Mouse (Mus musculus) frontal cortex, postnatal 10 days (tissue): Measurements from ENCODE around the gene Trp53i11.
A peak's percentile ranks its signal among the peaks of the same experiment; 100 is the strongest.

Experiments
- DNase-seq, 2 experiments: peaks; one replicate each; pipeline ENCODE4 v3.0.0; 2022; ENCODE audit warnings: low spot score in 2 of 2, mixed read lengths in 1 of 2

The Trp53i11 gene

DNA sequence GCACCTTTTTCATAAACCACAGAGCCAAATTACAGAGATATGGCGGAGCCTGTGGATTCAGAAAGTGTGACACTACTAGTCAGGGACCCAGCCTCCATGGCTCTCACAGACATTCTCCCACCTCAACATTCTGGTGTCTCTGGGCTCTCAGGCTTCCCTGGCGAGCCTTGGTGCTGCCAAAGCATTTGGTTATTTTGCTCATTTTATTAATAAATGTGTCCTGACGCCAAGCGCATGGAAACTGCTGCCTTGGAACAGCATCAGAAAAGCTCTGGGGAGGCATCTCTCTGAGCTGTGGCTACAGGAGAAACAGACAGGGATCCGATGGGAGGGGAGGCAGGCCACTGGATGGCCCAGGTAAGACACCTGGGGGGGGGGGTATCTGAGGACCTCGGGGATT, 15.4 kb upstream of the Trp53i11 start:
- no peak for DNase-seq

DNA sequence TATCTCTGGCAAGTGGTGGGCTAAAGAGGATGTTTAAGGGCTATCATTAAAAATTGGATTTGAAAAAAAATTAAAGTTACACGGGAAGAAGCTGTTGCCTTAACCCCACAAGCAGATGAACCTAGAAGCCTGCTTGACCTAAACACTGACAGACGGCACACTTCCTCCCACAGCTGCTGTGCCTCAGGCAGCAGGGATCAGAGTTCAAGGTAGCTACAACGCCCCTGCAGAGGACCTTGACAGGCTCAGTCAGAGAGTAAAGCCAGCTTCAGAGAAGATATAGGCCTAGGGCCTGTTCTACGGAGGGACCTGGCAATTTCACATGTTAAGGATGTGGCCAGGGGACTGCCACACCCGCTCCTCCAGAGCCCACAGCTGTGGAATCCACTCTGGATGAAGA, 14.9 kb upstream of the Trp53i11 start:
- no peak for DNase-seq

DNA sequence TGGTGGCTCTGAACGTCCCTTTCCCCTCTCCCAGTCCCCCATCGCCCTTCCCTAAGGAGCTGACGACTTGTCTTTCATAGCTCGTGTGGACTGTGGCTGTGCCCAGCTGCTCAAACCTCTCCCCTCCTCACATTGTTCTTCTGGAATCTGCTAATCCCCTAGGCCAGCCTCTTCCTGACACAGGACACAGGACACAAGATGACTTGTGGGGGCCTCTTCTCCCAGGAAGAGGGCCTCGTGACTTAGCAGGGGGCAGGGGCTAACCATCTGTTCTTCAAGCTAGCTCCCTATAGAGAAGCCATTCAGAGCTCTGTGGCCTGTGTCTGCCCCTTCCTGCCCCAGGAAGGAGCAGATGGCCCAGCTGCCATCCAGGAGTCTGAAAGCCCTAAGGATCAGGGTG, 13.2 kb upstream of the Trp53i11 start:
- DNase-seq, result no peak

DNA sequence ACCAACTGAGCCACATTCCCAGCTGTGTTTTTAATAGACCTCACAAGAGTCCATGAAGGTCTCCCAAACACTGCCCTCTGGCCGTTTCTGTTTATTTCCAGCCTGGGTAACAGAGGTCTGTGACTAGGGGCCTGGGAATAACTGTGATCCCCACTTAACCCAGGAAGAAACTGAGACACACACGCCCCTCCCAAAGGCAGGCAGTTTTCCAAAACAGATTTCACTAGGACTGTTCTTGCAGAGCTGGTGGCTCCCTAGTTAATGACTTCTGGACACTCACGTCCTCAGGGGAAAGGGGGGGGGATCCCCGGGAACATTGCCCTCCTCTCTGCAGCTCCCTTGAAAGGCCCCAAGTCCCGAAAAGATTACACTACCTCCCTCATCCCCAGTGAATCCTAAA, 12.1 kb upstream of the Trp53i11 start:
- DNase-seq, result no peak

DNA sequence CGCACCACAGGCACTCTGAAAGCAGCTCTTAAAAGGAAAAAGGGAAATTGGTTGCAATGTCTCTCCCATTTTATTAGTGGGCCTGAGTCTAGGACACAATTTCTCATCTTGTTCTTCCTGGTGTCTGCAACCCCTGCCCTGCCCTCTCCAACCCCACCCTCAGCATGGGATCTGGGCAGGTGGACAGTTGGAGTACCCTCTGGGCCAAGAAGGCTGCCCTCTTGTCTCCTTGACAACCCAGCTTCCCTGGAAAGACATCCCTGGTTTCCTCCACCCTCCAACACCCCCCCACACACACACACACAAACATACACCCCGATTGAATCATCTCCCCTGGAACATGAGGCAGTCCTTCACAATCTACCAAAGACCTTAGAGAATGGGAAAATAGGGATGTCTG, 11.6 kb upstream of the Trp53i11 start:
- no peak for DNase-seq

DNA sequence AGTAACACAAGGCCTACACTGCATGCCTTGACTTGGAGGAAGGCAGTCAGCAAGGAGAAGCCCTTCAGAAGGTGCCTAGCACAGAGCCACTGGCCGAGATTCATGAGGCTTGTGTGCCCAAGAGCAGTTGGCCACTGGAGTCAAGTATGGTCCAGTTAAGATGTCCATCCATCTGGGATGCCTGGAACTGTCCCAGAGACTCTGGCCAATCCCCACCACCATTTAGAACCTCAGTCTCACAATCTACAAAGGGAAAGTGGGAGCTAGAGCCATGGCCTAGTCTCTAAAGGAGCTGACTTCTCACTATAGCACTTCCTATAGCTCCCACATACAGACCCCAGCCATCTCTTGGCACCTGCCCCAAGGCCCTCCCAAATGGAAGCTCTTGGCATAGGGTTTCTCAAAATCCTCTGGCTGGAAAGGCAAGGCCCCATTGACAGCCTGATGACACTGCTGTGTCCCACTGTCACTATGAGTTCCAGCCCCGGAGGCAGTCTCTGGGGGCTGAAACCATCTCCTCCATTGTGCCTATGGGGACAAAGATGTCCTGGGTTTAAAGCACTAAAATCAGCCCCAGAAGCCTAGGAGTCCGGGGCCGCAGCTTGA, 11.1 kb upstream of the Trp53i11 start:
- DNase-seq, result no peak

DNA sequence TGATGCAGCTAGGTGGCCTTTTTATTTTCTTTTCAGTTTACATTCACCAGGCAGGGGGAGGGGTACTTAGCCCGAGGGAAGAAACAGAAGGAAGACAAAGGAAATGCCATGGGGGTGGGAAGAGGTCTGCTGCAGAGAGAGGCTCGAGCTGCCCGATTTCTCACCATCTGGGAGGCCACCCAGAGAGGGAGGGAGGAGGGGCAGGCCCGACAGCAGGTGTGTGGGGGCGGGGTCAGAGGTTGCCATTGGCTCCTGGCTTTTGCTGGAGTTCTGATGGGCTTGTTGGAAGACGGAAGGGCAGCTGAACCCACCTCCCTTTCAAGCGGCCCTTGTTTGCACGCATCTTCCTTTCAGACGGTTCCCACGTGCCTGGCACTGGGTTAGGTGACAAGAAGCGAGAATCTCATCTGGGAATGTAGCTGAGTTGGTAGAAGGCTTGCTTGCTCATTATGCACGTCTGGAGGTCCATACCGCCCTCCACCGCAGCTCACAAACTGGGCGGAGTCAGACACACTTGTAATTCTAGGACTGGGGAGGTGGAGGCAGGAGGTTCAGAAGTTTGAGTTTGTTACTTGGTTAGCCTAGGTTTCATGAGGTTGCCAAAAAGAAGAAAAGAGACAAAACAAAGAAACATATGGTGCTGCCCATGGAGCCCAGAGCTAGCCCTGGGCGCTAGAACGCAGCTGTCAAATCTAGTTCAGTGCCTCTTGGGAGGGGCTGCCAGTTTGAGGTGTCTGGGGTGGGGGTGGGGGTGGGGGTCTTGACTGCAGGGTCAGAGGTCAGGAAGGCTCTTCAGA, 10.3 kb upstream of the Trp53i11 start:
- no peak for DNase-seq

DNA sequence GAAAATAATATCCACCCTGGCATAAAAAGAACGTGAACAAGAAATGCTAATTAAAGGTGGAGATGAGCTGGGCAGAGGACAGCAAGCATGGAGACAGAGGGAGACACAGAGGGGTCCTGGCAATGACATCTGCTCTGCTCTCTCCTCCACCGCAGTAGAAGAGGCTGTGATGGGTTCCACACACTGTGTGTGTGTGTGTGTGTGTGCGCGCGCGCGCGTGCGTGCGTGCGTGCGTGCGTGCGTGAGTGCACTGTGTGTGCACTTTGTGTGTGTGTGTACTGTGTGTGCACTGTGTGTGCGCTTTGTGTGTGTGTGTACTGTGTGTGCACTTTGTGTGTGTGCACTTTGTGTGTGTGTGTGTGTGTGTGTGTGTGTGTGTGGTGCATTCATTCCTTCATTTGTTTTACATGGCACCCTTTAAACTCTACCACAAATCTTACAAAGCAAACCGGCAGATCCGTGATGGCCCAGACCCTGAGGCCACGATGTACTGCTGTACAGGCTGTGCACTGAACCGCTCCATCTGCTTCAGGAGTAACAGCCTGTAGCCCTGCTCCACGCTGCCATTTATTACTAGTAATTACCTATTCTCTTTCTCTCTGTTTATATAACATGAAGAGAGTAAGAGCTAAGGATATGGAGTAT, 9.6 kb upstream of the Trp53i11 start:
- no peak for DNase-seq

DNA sequence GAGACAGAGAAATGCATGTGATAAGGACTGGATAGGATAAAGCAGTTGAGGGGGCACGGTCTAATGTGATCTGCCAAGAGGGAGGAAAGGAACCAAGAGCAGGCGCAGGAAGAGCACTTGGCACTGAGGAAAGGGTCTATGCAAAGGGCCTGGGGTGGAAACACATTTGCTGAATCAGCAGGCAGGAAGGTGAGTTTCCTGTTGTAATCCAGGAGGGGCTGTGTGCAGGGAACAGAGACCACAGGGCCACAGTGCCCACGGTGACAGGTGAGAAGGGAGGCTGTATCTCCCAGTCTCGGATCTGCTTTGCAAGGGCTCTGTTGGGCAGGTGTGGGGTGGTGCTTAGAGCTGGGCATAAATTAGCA, 9.1 kb upstream of the Trp53i11 start:
- no peak for DNase-seq

DNA sequence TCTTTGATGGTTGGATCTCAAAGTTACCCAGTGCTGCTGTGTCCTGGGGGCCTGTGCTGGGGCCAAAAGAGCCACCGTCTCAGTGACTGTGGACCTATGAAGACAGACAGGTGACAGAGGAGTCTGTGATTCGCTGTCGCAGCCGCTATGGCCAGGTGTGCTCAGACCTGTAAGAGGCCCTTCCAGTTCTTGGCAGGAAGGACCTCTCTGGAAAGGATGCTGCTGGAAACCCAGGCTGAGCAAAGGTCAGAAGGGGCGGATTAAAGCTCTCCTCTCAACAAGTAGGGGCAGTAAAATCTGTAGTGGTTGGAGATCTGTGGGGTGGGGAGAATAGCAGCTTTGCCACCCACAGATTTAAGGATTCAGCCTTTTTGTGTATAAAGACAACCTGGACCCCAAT, 7.7 kb upstream of the Trp53i11 start:
- no peak for DNase-seq

DNA sequence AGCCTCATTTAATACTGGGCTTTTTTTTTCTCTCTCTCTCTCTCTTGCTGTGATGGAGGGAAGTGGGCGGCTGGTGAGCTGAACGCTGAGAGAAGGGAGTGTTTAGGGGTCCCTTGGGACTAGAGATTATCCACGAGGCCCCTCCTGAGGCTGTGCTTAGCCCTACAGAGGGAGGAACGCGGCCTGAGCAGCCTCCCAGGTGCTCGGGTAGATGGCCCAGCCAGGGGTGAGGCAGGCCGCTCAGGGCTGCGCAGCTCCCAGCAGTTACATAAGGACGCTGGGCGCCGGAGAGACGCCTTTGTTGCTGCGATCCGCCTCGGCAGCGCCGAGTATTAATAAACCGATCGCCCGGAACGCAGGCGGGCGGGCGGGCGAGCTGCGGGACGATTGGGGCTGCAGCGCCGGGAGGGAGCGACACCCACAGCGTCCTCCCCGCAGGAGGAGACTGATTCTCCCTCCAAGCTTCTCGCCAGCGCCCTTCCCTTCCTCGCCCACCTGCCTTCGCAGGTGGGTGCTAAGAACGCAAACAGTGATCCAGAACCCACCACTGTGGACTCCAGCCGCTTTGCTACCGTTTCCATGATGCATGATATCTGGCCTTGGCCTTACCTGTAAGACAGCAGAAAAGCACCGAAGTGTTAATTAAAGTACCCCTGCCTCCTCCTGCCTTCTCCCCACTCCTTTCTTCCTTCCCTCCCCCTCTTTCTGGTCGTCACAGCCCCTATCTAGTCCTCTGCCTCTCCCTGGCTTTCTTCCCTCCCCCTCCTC, 7.1 kb upstream of the Trp53i11 start:
- DNase-seq, result no peak

DNA sequence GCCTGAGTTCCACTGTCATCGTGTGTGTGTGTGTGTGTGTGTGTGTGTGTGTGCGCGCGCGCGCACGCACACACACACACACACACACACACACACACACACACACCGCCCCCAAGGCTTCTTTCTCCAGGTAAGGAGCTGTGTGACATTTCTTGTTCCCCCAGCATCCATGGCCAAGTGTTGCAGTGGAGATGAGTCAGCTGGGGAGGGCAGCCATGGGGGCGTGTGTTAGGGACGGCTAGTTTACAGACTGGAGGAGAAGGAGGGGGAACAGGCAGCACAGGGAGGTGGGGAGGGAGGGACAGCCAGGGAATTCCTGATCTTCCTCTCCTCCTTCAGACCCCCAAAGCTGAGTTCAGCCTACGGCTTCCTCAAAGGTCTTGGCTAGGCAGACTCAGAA, 4.5 kb upstream of the Trp53i11 start:
- no peak for DNase-seq

DNA sequence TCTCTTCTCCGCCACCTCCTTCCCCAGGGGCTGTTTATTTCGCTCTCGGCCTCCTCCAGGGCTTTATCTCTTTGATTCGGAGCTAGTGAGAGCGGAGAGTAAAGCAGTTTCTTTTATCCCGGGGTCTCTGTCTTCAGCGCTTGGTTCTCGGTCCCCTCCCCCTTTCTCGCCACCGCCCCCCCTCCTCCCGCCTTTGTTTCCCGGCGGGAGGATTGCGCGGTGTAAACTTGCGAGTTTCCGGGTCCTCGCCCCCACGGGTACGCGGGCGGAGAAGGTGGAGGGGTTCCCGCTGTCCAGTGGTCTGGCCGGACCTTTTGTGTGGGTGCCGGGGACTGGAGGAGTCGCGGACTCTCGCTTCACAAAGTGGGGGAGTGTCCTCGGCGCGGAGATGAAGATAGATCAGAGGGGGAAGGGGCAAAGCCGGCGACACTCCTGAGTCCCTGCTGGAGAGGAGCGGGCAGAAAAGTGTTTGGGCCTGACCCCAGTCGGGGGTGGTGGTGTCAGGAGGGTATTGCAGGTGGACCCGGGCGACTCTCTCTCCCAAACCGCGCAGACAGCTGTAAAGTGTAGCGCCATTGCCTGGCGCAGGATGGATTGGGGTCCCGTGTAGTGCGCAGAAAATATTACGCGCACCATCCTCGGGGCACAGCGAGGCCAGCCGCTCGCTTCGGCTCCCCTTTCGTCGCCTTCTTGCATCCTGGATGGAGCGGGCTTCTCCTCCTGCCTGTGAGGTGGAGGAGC, 842 bp downstream of the Trp53i11 start:
- DNase-seq, result no peak

DNA sequence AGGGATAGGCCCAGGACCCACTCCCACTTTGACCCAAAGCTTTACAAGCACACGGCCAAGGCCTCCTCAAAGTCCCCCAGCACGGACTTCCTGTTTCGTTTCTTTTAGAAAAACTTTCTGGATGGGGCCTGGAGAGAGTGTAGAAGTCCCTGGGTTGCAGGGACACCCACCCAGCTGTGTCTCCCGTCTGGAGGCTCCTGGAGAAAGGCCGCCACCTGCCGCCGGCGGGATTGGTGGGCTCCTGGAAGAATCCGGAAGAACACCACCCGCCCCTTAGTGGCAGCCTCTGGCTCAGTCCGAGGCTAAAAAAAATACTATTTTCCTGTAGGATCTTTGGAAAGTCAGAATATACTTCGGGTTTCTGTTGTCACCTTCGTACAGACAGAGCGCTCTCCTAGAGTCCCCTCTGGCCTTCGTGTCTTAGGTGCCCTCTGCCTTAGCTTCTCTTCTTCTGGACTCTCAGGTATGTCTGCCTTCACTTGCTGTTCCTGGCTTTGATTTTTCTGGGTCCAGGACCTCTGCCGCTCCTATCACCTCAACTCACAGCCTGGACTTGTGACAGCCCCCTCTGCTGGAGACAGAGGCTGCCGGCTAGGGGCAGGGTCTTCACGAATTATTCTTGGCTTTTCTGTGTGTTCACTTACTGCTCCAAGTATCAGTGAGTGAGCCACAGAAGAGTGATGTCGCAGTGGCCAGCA, 1.6 kb downstream of the Trp53i11 start:
- DNase-seq, result no peak

DNA sequence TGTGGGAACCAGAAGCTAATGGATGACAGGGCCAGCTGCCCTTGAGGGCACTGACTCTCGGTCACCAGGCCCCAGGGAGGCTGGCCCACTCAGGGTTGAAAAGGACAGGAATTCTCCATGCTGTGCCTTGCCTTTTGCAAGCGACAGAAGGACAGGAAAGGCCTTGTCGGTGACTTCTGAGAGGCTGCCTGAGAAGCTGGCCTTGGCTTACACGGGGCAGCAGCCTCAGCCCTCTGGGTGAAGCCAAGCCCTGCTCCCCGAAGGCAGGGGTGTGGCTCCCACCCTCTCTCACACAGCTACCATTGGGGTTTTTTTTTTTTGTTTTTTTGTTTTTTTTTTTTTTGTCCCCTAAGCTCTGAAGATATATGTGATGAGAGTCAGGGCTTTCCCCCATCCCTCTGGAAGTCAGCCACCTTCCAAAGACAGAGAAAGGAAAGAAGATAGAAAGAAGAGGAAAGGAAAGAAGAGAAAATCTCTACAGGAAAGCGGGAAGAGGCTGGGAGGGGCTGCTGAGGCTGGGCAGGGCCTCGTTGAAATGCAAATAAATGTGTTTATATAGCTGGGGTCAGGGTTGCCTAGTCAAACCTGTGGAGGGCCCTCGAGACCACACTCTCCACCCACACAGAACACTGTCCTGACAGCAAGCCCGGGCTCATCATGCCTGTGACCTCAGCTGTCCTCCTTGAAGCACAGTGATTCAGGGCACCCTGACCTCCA, 3.6 kb downstream of the Trp53i11 start:
- no peak for DNase-seq

DNA sequence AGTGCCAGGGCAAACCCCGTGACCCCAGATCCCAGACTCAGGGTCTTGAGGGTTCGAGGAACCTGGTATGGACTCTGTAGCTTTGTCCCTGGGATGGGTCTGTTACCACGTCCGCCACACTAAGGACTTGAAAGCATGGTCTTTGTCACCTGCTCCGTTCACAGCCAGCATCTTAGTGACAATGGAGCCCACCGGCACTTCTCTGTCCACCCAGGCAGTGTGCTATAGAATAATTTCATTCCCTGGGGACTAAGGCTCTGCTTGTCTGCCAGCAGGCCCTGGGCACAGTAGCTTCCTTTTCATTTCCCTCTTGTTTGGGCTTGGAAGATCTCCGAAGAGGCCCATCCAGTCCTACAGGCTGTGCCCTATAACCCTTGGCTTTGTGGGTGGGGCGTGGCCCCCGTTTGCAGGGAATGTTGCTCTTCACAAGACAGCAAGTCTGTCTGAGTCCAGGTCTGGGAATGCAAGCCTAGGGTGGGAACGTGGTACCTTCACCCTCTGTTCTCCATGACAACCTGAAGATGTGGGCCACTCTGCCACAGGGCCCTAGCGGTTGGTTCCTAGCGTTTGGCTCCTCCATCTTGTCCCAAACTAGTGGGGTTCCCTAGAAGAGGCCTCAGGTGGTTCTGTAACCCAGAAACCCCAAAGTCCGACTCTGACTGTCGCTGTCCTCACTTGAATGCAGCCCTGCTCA, 4.3 kb downstream of the Trp53i11 start:
- no peak for DNase-seq

DNA sequence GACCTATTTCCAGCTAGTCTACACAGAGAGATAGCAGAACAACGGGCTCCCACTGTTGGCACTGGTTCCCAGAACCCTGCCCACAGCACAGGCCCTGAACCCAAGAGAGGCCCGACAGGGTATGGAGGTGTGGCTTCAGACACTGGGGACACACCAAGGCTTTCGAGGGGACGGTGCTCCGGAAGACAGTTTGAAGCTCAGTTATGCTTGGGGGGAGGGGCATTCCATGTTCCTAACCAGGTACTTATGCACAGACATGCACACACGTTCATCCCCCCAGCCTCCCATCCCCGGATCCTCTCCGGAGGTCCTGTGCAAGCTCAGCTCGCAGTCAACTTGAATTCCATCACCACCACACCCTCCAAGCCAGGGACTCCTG, 4.8 kb downstream of the Trp53i11 start:
- DNase-seq, result no peak

DNA sequence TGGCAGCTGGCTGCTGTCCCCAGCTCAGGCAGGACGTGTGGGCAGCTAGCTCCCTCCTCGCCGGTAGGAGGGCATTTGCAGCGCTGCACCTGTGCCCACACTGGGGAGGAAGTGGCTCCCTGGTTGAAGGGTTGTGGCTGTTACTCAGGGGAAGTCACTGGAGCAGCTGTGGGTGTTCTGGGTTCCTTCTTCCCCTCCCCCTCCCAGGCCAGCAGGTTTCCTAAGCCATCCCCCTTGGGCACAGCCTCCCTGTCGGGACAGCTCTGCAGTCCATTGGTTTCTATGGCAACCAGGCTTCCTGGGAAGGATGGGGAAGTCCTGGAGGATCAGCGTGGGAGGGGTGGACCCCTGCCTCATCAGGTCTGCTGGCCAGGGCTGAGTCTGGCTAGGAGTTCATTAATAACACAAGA, 5.3 kb downstream of the Trp53i11 start:
- DNase-seq, result no peak

DNA sequence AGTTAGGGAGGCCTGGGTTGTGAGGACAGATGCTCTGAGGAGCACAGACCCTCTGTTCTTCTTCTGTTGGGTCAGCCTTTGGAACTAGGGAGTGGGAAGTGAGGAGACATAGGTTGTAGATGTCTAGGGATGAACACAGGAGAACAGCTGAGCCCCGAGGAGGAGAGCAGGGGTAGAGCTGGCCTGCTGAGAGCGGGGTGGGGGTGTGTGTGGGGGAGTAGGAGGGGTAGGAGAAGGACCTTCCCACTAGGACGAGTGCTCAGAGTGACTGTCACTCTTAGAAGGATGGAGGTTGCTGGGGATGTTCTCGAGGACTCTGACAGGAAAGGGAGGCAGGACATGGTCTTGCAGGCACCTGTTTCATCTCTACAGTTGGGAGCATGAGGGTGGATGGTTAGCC, 6.5 kb downstream of the Trp53i11 start:
- no peak for DNase-seq

DNA sequence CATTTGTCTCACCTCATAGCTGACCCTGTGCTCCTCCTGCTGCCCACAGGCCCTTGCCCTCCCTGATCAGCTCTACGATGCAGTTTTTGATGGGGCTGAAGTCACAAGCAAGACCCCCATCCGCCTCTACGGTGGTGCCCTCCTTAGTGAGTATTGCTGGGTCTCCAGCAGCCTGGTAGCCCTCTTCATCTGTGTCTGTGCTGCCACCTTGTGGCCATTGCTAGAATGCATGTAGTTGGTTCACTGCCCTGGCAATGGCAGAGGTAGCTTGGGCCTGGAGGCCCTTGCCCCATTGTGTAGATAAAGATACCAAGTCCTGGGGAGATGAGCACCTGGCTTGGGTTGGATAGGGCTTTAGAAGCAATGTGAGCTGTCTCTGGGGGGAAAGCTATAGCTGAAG, 11.5 kb downstream of the Trp53i11 start:
- DNase-seq, result peak; percentile 70 to 91
